Mouse (Mus musculus) bone marrow, adult 2 months (tissue): ENCODE results near the gene Mtor.

ENCODE experiments used
- CTCF ChIP-seq: fragments of 200-500 bp; IDR thresholded peaks from 2 replicates; pipeline ENCODE4 v1.5.1; 2011; ENCODE audit warnings: low read length, control low read depth; ENCODE audit not compliant: control insufficient read depth, insufficient read depth
- POLR2A ChIP-seq: fragments of 200-500 bp; IDR thresholded peaks from 2 replicates; pipeline ENCODE4 v1.6.1; 2011; ENCODE audit warnings: low read depth, mild to moderate bottlenecking, control low read depth, low read length, borderline replicate concordance; ENCODE audit not compliant: control insufficient read depth

DNA sequence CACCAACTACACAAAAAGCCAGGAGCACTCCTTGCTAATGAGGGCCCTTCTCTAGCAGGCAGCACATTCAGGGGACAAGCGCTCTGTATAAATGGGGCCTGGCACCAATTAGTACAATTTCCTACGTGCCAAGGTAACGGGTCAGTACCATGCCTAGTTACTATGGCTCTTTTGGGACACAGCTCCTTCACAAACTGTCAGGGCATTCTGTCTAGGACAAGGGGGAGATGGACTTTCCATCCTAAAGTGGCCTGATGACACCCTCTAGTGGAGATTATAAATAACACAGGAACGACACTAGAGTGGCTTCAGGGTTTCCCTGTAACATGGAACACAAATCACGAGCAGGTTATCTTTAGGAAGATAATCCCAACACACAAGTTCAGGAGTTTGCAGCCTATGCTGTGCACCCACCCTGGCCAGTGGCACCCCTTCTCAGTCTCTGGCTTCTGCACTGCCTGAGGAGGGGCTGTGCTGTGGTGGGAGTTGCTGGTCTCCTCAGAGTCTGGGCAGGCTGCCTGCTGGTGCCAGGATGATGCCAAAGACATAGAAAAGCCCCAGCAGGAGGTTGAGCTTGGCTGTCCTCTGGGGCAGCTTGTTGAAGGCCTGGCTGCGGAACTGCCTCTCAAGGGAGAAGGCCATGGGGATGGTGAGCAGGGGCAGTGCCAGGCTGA, 12.6 kb upstream of the Mtor start:
- TF ChIP-seq CTCF (no peak), POLR2A (no peak)
